Mouse (Mus musculus) lung, adult 2 months (tissue): ENCODE measurements around the gene Ipo5.

Experiments
- CTCF ChIP-seq: fragments of 200-500 bp; IDR thresholded peaks from 2 replicates; pipeline ENCODE4 v1.5.1; 2011; ENCODE audit warnings: mild to moderate bottlenecking, low read length, control low read depth; ENCODE audit not compliant: insufficient read depth
- POLR2A ChIP-seq: fragments of 200-500 bp; IDR thresholded peaks from 2 replicates; pipeline ENCODE4 v1.6.1; 2011; ENCODE audit warnings: low read depth, mild to moderate bottlenecking, control low read depth, low read length, borderline replicate concordance; ENCODE audit errors: extremely low read depth

- TF ChIP-seq CTCF = no peak
- TF ChIP-seq POLR2A = no peak
Measured at GRCm38 (mm10) chr14:120910320-120910719, 704 bp upstream of the Ipo5 start.
